Mouse (Mus musculus) adipocyte (in vitro differentiated cells): ENCODE data around the gene Nav1.

Experiments
- DNase-seq: peaks from one replicate; pipeline ENCODE4 v3.0.0-alpha.2; 2016; ENCODE audit warnings: low spot score

Gene Nav1

GRCm38 (mm10) chr1:135617344-135617743, 10.2 kb upstream of the Nav1 start:
- DNase-seq: no peak

DNA sequence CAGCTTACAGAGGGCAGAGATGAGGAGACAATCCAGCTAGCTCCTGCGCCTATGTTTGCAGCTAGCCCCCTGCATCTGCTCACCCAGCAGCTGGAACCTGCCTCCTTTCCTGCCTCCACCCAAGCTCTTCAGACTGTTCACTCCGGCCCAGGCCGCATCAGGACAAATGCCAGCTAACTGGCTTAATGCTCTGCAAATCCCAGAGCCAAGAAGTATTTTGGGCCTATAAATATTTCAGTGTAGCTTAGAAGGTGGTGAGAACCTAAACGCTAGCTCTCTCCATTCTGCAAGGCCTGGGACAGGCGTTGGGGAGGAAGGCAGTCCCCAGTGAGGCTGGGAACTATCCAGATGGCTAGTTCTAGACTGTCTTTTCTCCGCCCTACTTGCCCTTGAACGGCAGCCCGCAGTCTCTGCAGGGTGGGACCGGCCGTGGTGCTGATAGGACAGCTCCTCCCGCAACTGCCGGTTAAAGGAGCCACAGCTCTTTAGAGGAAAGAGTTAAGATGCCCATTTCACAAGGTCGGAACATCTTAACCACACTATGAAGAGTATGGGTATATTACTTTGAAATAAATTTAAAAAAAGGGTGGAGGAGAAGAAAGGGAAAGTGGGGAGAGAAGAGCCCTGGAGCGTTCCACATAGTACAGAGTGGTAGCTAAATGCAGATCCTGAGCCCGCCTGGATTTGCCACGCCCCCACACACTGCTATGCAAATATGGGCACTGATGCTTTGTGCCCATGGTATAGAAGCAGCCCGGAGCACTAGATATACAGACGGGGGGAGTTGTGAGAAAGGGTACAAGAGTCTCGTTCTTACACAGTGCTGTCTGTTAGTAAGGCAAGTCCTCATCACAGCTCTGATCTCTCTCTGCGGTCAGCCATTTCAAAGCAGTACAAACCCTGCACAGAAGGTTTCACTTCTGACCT, 8.9 kb upstream of the Nav1 start:
- peak; percentile 62 for DNase-seq

DNA sequence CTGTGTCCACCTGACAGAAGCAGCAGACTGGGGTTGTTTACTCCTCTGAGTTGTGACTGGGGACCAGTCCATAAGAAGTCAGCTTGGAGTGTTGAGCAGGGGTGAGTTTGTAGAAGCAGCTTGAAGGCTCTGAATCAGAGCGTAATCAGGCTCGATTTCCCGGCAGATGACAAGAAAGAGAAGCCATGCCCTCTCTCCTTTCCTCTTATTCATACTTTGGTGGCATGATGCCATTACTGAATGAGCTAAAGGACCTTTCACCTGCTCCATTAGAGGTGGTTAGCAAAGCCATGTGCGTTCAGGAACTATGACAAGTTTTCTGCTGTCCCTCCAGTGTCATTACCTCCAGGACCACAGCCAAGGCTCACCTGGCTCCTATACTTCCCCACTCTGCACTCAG, 2.5 kb upstream of the Nav1 start:
- DNase-seq: peak; percentile 48

- DNase-seq: no peak
These were observed 610 bp downstream of the Nav1 start for GRCm38 (mm10) chr1:135606355-135607015.

DNA sequence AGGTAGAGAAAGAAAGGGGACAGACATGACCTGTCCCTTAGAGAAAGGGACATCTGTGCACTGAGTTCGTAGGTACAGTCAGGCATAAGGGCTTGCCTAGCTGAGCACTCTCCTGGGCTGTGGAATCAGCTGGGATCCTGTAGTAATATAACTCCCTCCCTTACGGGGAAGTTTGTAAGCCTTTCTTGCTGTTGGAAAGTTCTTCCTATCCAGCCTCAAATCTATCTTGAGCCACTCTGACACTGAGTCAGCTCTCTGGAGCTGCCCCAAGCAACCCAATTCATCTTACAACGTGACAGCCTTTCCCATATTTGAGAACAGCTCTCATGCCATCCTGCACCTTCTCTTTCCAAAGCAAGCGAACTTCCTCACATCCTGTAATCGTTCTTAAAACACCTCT, 1.6 kb downstream of the Nav1 start:
- peak; percentile 63 for DNase-seq

DNA sequence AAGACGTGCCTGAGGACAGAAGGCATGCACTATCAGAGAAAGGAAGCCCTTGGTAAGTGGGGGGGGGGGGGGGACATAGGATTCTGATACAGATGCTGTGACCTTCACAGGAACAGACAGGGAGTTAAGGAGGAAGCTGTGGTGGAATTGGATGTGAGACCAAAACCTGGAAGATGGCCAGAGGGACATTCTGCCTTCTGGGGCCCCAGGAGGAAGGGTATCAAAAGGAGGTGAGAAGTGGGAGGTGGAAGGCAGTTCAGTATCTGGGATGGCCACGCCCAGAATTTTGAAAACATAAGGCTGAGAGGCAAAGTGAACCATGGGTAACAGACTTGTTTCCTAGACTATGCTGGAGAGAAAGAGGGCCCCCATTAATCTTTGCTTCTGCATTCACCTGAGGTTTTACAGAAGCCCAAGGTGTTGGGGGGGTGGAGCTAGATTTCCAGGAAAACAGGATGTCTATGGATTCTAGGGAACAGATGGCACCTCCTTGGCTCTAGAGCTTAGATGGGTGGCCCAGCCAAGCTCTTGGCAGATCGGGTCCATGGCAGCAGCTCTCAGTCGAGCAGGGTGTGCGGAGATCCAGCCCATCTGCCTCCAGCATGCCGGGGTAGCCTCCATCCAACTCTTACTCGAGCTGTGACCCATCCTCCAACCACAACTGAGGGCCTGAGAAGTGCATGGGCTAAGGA, 2.6 kb downstream of the Nav1 start:
- no peak for DNase-seq

DNA sequence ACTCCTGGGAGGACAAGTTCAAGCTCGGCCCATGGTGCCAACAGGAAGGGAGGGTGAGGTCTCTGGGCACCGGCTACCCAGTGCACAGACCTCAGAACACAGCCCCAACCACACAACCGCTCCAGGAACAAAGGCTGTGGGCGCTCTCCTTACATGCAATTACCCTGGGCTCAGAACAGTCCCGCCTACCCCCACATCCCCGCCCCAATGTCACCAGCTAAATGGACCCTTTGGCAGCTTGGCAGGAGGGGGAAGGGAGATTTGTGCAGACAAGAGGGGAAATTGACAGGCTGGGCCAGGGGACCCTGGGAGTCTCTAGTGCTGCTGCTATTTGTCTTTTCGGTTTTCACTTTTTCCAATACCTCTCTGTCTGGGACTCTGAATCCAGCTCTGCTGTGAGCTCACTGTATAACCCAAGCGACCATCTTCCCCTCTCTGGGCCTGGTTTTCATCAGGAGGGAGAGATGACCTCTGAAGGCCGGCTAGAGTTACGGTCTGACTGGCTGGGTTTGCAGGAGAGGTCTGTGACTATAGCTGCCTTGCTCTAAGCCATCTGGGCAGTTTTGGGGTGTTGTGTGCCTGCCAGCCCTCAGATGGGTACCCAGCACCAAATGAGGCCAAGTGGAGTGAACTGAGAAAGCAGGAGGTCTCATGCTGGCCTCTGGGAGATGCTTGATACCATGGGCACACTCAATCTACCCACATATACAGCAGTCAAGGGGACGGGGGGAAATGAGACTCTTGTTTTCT, 3.8 kb downstream of the Nav1 start:
- DNase-seq: no peak

DNA sequence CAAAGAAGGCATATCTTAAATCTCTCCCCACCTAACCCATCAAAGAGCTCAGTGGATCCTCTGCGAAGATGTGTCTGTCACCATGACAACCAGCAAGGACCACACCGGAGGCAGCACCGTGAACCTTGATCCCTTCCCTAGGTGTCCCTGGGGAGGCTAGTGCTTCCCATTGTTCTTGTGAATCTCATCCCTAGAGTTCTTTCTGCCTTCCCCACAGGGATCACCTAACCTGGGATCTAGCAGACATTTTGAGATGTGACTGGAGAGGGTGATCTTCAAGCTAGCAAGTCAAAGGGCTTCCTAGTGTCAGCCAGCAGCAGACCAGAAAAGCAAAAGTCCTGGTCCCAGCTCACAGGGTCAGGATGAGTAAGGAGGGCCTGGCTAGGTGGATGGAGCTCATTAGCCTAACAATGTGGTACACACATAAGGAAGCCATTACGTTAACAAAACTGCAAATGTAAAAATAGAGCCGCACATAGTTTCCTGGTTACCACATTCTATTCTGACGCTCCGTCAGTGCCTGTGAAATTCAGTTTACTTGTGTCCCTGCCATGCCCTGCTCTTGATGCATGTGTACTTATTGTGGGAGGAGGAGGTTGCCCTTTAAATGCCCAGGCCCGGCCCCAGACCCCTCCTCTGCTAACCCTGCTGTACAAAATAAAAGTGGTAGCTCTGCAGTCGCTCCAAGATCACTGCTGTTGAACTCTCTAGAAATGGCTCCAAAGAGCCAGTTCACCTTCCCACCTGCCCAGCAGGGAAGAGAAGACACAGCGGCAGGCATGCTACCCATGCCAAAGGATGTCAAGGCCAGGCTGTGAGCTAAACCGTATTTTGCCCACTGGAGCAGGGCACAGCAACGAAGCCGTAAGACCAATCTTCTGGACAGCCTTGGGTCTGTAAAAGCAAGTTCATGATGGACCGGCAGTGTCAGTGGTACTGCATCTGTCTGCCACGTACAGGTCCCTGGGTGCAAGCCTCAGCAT, 6.8 kb downstream of the Nav1 start:
- no peak for DNase-seq

GRCm38 (mm10) chr1:135598251-135598879, 8.7 kb downstream of the Nav1 start:
- no peak for DNase-seq

GRCm38 (mm10) chr1:135594279-135594903, 12.7 kb downstream of the Nav1 start:
- no peak for DNase-seq

- peak; percentile 74 for DNase-seq
These were observed 13.4 kb downstream of the Nav1 start for GRCm38 (mm10) chr1:135593560-135594278.

DNA sequence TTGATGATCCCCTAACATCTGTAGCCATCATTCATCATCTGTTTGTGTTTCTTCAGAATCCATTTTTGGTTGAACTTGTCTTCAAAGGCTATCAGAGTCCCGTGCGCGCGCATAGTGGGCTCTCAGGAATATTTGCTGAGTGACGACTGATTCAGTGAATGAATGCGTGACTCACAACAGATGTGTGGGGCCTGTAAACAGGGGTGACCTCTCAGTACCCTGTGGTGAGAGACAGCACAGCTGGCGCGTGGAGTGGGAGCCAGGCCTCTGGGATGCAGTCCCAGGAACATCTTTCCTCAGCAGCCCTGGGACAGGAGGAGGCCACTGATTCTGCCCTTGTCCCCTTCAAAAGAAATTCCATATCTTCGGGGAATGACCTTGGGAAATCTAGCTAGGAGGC, 16.3 kb downstream of the Nav1 start:
- no peak for DNase-seq

- no peak for DNase-seq
These were observed 18.1 kb downstream of the Nav1 start for GRCm38 (mm10) chr1:135588973-135589372.

GRCm38 (mm10) chr1:135586903-135587302, 20.2 kb downstream of the Nav1 start:
- peak; percentile 79 for DNase-seq

GRCm38 (mm10) chr1:135585573-135585972, 21.5 kb downstream of the Nav1 start:
- no peak for DNase-seq

DNA sequence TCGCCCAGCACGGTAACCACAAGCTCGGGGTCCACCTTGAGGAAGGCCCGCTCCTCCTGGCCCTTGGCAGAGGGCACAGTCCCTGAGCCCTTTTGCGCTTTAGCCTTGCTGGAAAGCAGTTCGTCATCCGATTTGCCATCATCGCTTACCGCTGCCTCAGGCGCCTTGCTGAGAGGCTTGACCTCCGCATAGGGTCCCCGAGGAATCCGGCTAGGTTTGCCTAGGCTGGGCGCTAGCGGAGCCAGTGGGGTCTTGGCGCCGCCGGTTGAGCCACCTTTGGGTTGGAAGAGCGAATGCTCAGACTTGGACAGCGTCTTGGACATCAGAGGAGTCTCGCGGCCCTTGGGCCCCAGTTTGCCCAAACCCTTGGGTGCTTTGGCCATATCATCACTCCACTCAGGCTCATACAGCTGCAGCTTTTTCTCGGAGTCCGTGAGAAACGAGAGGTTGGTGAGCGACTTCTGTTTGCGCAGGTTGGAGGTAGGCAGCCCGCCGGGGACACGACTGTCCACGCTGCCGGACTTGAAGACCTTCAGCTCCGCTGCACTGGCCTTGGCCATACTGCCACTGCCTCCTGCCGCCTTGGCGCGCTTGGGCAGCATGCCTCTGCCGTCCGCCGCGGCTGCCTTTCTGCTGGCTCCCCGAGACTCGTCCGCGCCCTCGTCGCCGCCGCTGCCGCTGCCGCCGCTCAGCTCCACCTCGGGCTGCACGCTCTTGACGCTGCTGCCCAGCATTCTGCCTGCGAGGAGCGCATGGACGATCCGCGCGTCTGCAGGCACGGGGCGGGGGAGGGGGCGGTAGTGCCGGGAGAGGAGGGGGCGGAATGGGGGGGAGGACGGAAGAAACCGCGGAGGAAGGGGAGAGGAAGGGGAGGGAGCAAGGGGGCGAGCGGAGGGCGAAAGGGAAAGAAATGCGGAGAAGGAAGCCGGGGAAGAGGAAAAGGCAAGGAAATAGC, 22.2 kb downstream of the Nav1 start:
- no peak for DNase-seq

GRCm38 (mm10) chr1:135583678-135584515, 23.2 kb downstream of the Nav1 start:
- DNase-seq: no peak
